Mouse (Mus musculus): ENCODE measurements around the gene Dsn1.

- no peak for TF ChIP-seq POLR2A (IDR thresholded peaks at IDR 0.05; ENCODE audit: extremely low read depth, insufficient read depth, low read length)
- TF ChIP-seq CTCF (IDR thresholded peaks at IDR 0.05; ENCODE audit: extremely low read depth, insufficient read depth, low read length): no peak
Measured at GRCm38 (mm10) chr2:157012341-157012740, 5.4 kb upstream of the Dsn1 start.
